In the genomic region with DNA sequence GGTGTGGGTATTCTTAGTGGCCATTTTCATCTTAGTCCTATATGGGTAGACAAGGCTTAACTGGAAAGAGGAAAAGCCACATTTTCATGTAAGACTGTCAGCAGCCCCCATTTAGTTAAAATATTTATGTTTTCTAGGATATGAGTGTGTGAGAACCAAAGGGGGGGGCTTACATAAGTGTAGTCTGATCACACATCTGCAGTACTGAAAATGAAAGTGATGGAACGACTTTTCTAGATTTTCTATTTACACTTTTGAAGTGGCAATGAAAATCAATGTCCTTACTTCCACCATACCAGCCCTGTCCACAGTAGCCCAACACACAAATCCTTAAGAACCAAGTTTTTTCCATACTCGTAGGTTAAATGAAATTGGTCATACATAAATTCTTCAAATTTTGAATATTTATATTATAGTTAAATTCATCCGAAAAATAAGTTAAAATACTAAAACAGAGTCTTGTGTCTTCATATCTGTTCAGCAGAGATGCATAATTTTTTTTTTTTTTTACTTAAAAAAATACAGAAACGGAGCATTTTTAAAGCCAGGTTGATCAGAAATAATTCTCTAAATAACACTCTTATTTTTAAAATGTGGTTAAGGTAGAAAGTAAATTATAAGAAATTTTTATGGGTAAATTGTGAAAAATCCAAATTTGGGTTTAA, we compare ENCODE assay signal across 11 mouse cellular contexts. TPM values are rescaled to one million over a fixed set of nuclear protein-coding genes. Genes with fewer than 3 reads are reported as not detected.
DNase-seq lines count a peak whose midpoint lies in the region; ATAC-seq and TF ChIP-seq lines count a peak whose summit lies in the region.
"Had no signal": no experiment of that assay in that cellular context is flagged by ENCODE, and none has a peak within 500 bp of the region (broad histone marks: within the 10 kb centered on the region; RNA-seq: fewer than 3 reads in every experiment).

No protein-coding gene starts in this region.

- H3K9me3 ChIP-seq in lung, embryonic 14.5 days (ENCODE audit: low read depth, low read length): no peaks in the 10 kb centered on the region
- H3K9me3 ChIP-seq in forebrain, embryonic 13.5 days (replicated peaks): no peaks in the 10 kb centered on the region
- H3K9me3 ChIP-seq: embryonic facial prominence, embryonic 15.5 days had no signal

- no peak overlapping the region for H3K4me3 ChIP-seq in lung, embryonic 14.5 days (ENCODE audit: low read depth, low read length)
- peak overlapping the region; percentile 17; the same call in 1 of the 2 replicates for H3K4me3 ChIP-seq in forebrain, embryonic 13.5 days

- peaks cover 16% of the 10 kb centered on the region for H3K4me1 ChIP-seq in lung, embryonic 14.5 days (ENCODE audit: insufficient read depth)
- peaks cover 65% of the 10 kb centered on the region for H3K4me1 ChIP-seq in forebrain, embryonic 13.5 days

- H3K36me3 ChIP-seq in lung, embryonic 14.5 days (ENCODE audit: insufficient read depth): peaks cover 15% of the 10 kb centered on the region
- H3K36me3 ChIP-seq in forebrain, embryonic 13.5 days (ENCODE audit: poor library complexity, severe bottlenecking): peaks cover 6% of the 10 kb centered on the region; the same call in 1 of the 2 replicates
- H3K36me3 ChIP-seq: embryonic facial prominence, embryonic 15.5 days had no signal

- no peak overlapping the region for H3K9ac ChIP-seq in lung, embryonic 14.5 days
- H3K9ac ChIP-seq in forebrain, embryonic 13.5 days: peak overlapping the region; percentile 50

- no peak for ATAC-seq in CD4-positive, CD25-positive, alpha-beta regulatory T cell, adult 4 months
- ATAC-seq in lung, embryonic 14.5 days (ENCODE audit: insufficient read depth): no peak
- no peak for ATAC-seq in forebrain, embryonic 13.5 days
- ATAC-seq in megakaryocyte progenitor cell, adult 5-6 weeks (replicated peaks; ENCODE audit: poor library complexity): no peak

- no peaks in the 10 kb centered on the region for H3K27me3 ChIP-seq in lung, embryonic 14.5 days (ENCODE audit: insufficient read depth, low read length)
- no peaks in the 10 kb centered on the region for H3K27me3 ChIP-seq in forebrain, embryonic 13.5 days
- H3K27me3 ChIP-seq: embryonic facial prominence, embryonic 15.5 days had no signal

- peak; percentile 51 for DNase-seq in CD4-positive, CD25-positive, alpha-beta regulatory T cell, adult 2 months (ENCODE audit: low read depth, low spot score)
- DNase-seq in lung, embryonic 14.5 days: no peak
- no peak for DNase-seq in lung, postnatal 10 days
- DNase-seq in naive thymus-derived CD4-positive, alpha-beta T cell, adult 2 months (ENCODE audit: low read depth): peak; percentile 50
- DNase-seq in frontal cortex, postnatal 25 days (ENCODE audit: low spot score in 2 of 2): no peak
- DNase-seq: heart, adult 18-20 months; kidney, postnatal 25 days had no signal

- 77% methylated on average over 4 of the region's 4 CpGs for WGBS in lung, embryonic 14.5 days
- 60% methylated on average over 4 of the region's 4 CpGs for WGBS in forebrain, embryonic 13.5 days

- 0 out of 2 replicates have a peak overlapping the region, but pooled peaks have one; percentile 3 for H3K4me2 ChIP-seq in lung, embryonic 14.5 days
- H3K4me2 ChIP-seq in forebrain, embryonic 13.5 days: peak overlapping the region; percentile 48

- no peak for TF ChIP-seq CTCF in lung, embryonic 14.5 days (IDR thresholded peaks at IDR 0.05; ENCODE audit: low read depth)

- no peak overlapping the region for H3K27ac ChIP-seq in lung, embryonic 14.5 days (ENCODE audit: low read depth)
- H3K27ac ChIP-seq in forebrain, embryonic 13.5 days: no peak overlapping the region

RNA-seq across cellular contexts. Expression of a gene that starts 5.6 kb away (rescaled TPM):
- 100 to 1,000 TPM in 1 of 2 experiments, 10 to 100 TPM in 1; 69.7 to 113 TPM for polyA plus RNA-seq in CD4-positive, CD25-positive, alpha-beta regulatory T cell, adult 4 months (2017; shearing (Covaris generic))
- polyA plus RNA-seq in lung, embryonic 14.5 days (2014; fragmentation: Nextera tagmentation; extraction: Ambion mirVana): 12.0 and 13.9 TPM in 2 replicates
- 48.8 and 58.5 TPM in 2 replicates for polyA plus RNA-seq in forebrain, embryonic 13.5 days (2015; fragmentation: Nextera tagmentation; extraction: Ambion mirVana)
- total RNA-seq in megakaryocyte progenitor cell, adult 5-6 weeks (2015): 20.1 and 21.1 TPM in 2 replicates
- total RNA-seq in megakaryocyte progenitor cell, adult 5-6 weeks (2017): 36.8 and 39.1 TPM in 2 replicates

RNA-seq across cellular contexts. Expression of a gene that starts 27.4 kb away (rescaled TPM):
- 10 to 100 TPM in 1 of 2 experiments, 1 to 10 TPM in 1; 7.7 to 12.1 TPM for polyA plus RNA-seq in CD4-positive, CD25-positive, alpha-beta regulatory T cell, adult 4 months (2017; shearing (Covaris generic))
- polyA plus RNA-seq in lung, embryonic 14.5 days (2014; fragmentation: Nextera tagmentation; extraction: Ambion mirVana): 9.6 and 10.8 TPM in 2 replicates
- 45.5 and 46.4 TPM in 2 replicates for polyA plus RNA-seq in forebrain, embryonic 13.5 days (2015; fragmentation: Nextera tagmentation; extraction: Ambion mirVana)
- total RNA-seq in megakaryocyte progenitor cell, adult 5-6 weeks (2015): 7.7 and 12.8 TPM in 2 replicates
- total RNA-seq in megakaryocyte progenitor cell, adult 5-6 weeks (2017): 7.2 and 7.6 TPM in 2 replicates

RNA-seq across cellular contexts. Expression of a gene that starts 55.7 kb away (rescaled TPM):
- polyA plus RNA-seq in CD4-positive, CD25-positive, alpha-beta regulatory T cell, adult 4 months (2017; shearing (Covaris generic)): under 1 TPM; 0.16 to 0.32 TPM
- polyA plus RNA-seq in lung, embryonic 14.5 days (2014; fragmentation: Nextera tagmentation; extraction: Ambion mirVana): 0.43 and 0.83 TPM in 2 replicates
- 3.5 and 3.6 TPM in 2 replicates for polyA plus RNA-seq in forebrain, embryonic 13.5 days (2015; fragmentation: Nextera tagmentation; extraction: Ambion mirVana)
- total RNA-seq in megakaryocyte progenitor cell, adult 5-6 weeks (2015): 0.05 TPM in 1 of 2 replicates, not detected in the other
- total RNA-seq in megakaryocyte progenitor cell, adult 5-6 weeks (2017): 0.10 TPM in 1 of 2 replicates, not detected in the other

Comparison
In these comparisons a context has a peak if more than half of its experiments do, and no peak if none do; other contexts are left out.
1. DNase-seq: peak in CD4-positive, CD25-positive, alpha-beta regulatory T cell, adult 2 months (single experiment) and naive thymus-derived CD4-positive, alpha-beta T cell, adult 2 months (single experiment); none in lung, embryonic 14.5 days (single experiment), lung, postnatal 10 days (single experiment) and frontal cortex, postnatal 25 days (0 of 2).